Mouse (Mus musculus) testis, adult 2 months (tissue): ENCODE data around the gene Fam98a. TPM values are rescaled to one million over a fixed set of nuclear protein-coding genes. Genes with fewer than 3 reads are reported as not detected.
A peak's percentile ranks its signal among the peaks of the same experiment; 100 is the strongest.

Source experiments
- H3K27ac ChIP-seq: fragments of 200-500 bp; 2 replicates; pipeline ENCODE4 v1.5.1; 2012; ENCODE audit warnings: low read depth, low read length; ENCODE audit not compliant: control insufficient read depth, insufficient read depth
- H3K27me3 ChIP-seq: fragments of 200-500 bp; 2 replicates; pipeline ENCODE4 v1.6.1; 2012; ENCODE audit warnings: mild to moderate bottlenecking, low read length, moderate library complexity; ENCODE audit not compliant: control insufficient read depth, insufficient read depth
- H3K36me3 ChIP-seq: fragments of 200-500 bp; 2 replicates; pipeline ENCODE4 v1.6.1; 2012; ENCODE audit warnings: mild to moderate bottlenecking, low read length; ENCODE audit not compliant: control insufficient read depth, insufficient read depth
- H3K4me1 ChIP-seq: fragments of 200-500 bp; 2 replicates; pipeline ENCODE4 v1.6.1; 2012; ENCODE audit warnings: low read length; ENCODE audit not compliant: control insufficient read depth, insufficient read depth
- H3K4me3 ChIP-seq: fragments of 200-500 bp; 2 replicates; pipeline ENCODE4 v1.5.1; 2012; ENCODE audit warnings: low read depth, mild to moderate bottlenecking, low read length, moderate library complexity, mixed read lengths; ENCODE audit not compliant: control insufficient read depth
- CTCF ChIP-seq: fragments of 200-500 bp; IDR thresholded peaks from 2 replicates; pipeline ENCODE4 v1.5.1; 2012; ENCODE audit warnings: low read depth, mild to moderate bottlenecking, inconsistent platforms, low read length, moderate library complexity; ENCODE audit not compliant: control insufficient read depth, insufficient read depth, insufficient replicate concordance
- POLR2A ChIP-seq: fragments of 200-500 bp; IDR thresholded peaks from 2 replicates; pipeline ENCODE4 v1.6.1; 2012; ENCODE audit warnings: low read depth, mild to moderate bottlenecking, inconsistent platforms, low read length, moderate library complexity; ENCODE audit not compliant: control insufficient read depth
- polyA plus RNA-seq: library from polyadenylated mRNA; depleted of rRNA; stranded (reverse); fragments of >200 nt; gene quantifications from 2 replicates; pipeline ENCODE4 v1.2.3, GENCODE M21; 2012; rRNA removed

Fam98a gene
- 52.2 and 57.9 TPM in 2 replicates for polyA plus RNA-seq

DNA sequence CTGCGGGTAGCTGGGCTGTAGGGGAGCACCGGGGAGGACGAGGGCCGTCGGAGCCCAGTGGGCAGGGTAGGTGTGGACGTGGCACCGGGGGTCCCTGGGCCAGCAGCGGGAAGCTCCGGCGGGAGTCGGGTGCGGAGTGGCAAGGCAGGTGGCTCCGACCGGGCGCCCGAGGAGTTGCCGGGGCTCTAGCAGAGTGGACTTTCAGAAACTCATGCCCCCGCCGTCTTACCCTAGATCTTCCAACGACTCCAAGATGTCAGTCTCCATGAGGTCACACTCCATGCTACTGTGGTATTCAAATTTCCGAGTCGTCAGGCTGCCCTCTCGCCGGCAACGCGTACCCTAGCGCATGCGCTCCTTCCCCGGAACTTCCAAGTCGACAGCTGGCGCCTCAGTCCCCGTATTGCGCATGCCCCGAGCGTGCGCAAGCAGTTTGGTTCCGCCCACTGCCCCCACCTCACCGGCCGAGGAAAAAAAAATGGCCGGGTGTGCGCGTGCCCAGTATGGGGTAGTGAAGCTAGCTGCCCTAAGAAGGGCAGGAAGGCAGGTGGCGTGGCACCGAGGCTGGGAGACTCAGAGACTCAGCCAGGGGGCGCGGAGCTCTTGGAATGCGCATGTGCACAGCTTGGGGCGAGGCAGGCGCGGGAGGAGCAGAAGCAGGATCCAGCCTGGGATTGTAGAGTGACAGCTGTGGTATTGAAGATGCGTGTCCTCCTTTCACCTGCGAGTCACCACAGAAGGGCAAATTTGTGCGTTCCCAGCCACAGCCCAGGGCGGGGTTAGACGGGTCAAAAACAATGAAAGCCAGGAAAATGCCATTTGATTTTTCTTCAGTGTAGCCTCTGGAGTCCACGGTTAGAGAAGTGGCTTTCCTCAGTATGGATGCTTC lies at the start of gene Fam98a:
TSS of gene Fam98a (minus strand) at position 435 of the 889 bp plus-strand sequence.
- Histone ChIP-seq H3K4me1 (peaks cover 3% of the 10 kb centered on the region), H3K27me3 (no peaks in the 10 kb centered on the region), H3K27ac (peak within 1 kb of the TSS; percentile 67), H3K4me3 (peak within 1 kb of the TSS; percentile 94), H3K36me3 (no peaks in the 10 kb centered on the region)
- TF ChIP-seq POLR2A, result peak; percentile 87; the same call in 1 of the 2 replicates
- TF ChIP-seq CTCF, result peak; percentile 33; the same call in 1 of the 2 replicates

DNA sequence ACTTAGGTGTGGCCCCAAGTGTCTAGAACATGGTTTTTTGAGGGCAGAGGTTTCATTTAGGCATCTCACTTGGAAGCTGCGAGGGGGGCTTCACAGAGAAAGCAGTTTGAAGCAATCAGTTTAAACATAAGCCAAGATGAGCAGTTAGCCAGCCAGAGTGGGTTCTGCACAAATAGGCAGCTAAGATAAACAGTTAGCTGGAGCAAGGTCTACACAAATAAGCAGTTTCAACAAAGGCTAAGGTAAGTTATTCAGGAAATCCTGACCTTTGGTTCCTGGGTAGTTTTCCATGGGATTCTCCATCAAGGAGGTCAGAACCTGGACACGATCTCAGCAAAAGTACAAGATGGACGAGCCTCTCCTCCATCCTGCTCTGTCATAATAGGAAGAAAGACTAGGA lies 46.9 kb upstream of the Fam98a start:
- Histone ChIP-seq H3K4me3 (no peak overlapping the region), H3K27ac (no peak overlapping the region), H3K4me1 (peaks cover 4% of the 10 kb centered on the region; the same call in 1 of the 2 replicates), H3K27me3 (no peaks in the 10 kb centered on the region), H3K36me3 (no peaks in the 10 kb centered on the region)
- TF ChIP-seq POLR2A (no peak), CTCF (no peak)

DNA sequence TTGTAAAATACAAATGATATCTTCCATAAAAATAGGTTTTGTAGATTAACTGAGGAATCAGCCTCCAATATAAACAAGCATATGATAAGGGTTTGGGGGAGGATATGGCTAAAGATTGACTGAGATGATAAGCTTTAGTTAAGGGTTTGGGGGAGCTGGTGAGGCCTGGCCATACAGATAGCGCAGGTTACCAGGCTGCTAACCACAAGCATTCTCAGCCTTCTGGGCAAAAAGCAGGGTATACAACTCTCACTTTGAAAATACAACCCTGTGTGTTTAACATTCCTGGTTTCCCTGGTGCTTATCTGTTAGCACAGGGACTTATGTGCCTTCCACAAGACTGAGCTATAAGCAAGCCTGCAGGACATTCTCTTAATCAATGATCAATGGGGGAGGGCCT lies 31.0 kb upstream of the Fam98a start:
- Histone ChIP-seq H3K4me1 (no peaks in the 10 kb centered on the region), H3K4me3 (no peak overlapping the region), H3K27me3 (no peaks in the 10 kb centered on the region), H3K36me3 (no peaks in the 10 kb centered on the region), H3K27ac (no peak overlapping the region)
- TF ChIP-seq CTCF (no peak), POLR2A (no peak)

DNA sequence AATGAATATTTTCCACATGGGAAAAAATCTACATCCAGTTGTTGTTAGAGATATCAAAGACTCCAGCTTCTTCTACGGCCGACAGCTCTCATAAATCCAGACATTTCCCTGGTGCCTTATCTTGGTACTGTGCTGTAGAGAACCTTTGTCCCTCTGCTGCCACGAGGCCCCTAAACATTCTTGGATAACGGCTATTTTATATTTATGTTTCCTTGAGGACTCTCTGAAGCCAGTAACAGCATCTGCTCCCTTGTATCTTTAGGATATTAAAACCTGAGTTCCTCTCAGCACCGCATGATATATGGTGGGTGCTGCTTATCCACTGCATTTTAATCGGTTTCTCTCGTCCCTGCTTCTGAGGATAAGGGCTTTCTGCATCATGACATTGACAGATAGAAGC lies 23.9 kb upstream of the Fam98a start:
- Histone ChIP-seq H3K36me3 (no peaks in the 10 kb centered on the region), H3K27ac (no peak overlapping the region), H3K27me3 (no peaks in the 10 kb centered on the region), H3K4me1 (no peaks in the 10 kb centered on the region), H3K4me3 (no peak overlapping the region)
- TF ChIP-seq CTCF, result no peak
- TF ChIP-seq POLR2A, result no peak

DNA sequence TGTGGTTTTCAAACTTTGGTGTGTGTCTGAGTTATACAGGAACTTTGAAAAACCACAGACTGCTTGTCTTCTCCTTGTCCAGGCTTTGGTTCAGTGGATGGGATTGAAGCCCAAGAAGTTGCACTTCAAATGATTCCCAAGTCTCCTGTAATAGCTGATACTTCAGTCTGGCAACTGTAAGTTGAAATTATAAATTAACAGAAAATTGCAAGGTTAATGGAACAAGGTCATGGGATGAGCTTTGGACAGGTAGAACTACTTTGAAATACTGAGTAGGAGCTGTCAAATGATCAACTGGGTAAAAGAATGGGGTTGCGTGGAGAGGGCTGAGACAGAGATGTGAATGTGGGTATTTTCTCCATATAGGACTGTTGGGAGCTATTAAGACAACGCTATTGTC lies 6.3 kb upstream of the Fam98a start:
- H3K27ac ChIP-seq, result no peak overlapping the region
- no peaks in the 10 kb centered on the region for H3K4me1 ChIP-seq
- no peak for TF ChIP-seq POLR2A
- TF ChIP-seq CTCF, result no peak
- no peaks in the 10 kb centered on the region for H3K27me3 ChIP-seq
- no peaks in the 10 kb centered on the region for H3K36me3 ChIP-seq
- H3K4me3 ChIP-seq, result no peak overlapping the region

DNA sequence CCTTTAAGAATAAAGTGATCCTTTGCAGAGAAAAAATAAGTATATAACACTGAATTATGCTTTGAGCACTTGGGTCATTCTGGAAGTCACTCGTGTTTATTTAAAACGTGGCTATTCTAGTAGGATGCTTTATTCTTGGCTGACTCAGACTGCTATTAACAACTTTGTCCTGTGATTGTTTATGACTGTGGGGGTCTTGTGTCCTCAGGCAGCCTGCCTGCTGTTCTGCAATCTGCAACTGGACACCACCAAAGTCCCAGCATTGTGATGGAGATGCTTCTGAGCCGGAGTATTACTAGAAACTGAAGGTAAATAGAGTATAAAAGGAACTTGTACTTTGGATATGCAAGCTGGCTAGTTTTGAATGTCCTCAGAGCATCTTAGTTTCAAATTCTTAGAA lies 5.3 kb upstream of the Fam98a start:
- Histone ChIP-seq H3K4me3 (no peak overlapping the region), H3K36me3 (no peaks in the 10 kb centered on the region), H3K4me1 (no peaks in the 10 kb centered on the region; the same call in 1 of the 2 replicates), H3K27ac (no peak overlapping the region), H3K27me3 (no peaks in the 10 kb centered on the region)
- TF ChIP-seq CTCF, result no peak

DNA sequence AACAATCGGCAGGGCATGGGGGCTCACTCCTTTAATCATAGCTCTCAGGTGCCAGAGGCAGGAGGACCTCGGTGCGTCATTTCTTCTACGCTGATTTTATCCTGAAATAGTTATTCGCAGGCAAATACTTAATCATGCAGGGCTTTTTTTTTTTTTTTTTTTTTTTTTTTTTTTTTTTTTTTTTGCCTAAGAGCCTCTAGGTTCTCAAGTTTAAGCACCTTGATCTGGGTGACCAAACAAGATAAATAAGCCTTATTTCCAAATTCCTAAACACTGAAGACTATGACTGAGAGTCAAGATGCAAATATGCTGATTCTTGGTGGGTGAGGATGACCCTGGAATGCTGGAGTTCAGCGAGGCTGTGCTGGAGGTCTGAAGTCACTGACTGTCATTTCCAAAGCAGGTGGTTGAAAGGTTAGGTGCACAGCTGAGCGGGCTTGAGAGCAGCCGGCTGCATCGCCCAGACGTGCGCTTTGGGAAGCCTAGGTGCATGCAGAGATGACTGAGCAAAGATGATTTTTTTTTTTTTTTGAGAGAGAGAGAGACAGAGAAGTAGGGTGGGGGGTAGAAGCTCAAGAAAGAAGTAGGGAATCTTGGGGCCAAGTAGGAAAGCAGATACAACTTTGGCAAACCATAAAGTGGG lies 854 bp downstream of the Fam98a start:
- Histone ChIP-seq H3K4me1 (peaks cover 3% of the 10 kb centered on the region), H3K4me3 (peak overlapping the region; percentile 94), H3K27ac (no peak overlapping the region), H3K36me3 (no peaks in the 10 kb centered on the region), H3K27me3 (no peaks in the 10 kb centered on the region)
- TF ChIP-seq CTCF (no peak), POLR2A (no peak)

DNA sequence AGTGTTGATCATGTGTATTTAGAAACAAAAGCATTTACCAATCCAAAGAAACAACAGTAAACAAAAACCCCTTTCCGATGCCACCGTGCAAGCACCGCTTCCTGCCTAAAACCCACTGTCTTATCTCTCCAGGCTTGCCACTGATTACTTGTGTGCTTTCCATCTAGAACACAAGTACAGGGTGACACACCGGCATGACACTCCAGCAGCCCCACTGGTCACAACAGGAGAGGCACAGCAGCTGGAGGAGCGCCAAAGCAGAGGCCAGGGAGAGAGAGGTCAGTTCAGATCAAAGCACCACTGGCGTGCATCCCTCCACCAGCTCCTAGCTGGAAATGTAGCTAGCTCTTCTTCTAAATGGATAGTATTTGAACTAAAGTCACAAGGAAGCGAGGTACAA lies 7.5 kb downstream of the Fam98a start:
- no peaks in the 10 kb centered on the region for H3K4me1 ChIP-seq
- H3K4me3 ChIP-seq, result no peak overlapping the region
- no peak overlapping the region for H3K27ac ChIP-seq
- TF ChIP-seq CTCF (no peak), POLR2A (no peak)
- peaks cover 3% of the 10 kb centered on the region; the same call in 1 of the 2 replicates for H3K36me3 ChIP-seq
- no peaks in the 10 kb centered on the region for H3K27me3 ChIP-seq
